Mouse (Mus musculus) small intestine, adult 2 months (tissue): ENCODE data around the gene Pqbp1.
"Not testable (repeated sequence)": the region's sequence is repeated elsewhere in the genome, so short reads cannot be mapped to it uniquely, and the experiment has no call there.

ENCODE experiments used
- CTCF ChIP-seq: fragments of 200-500 bp; IDR thresholded peaks from 2 replicates; pipeline ENCODE4 v1.5.1; 2012; ENCODE audit warnings: low read depth, mild to moderate bottlenecking, control low read depth, inconsistent platforms, low read length, moderate library complexity, mixed read lengths; ENCODE audit not compliant: insufficient replicate concordance, insufficient read length; ENCODE audit errors: extremely low read depth
- POLR2A ChIP-seq: fragments of 200-500 bp; IDR thresholded peaks from 2 replicates; pipeline ENCODE4 v1.6.1; 2012; ENCODE audit warnings: low read depth, mild to moderate bottlenecking, control low read depth, inconsistent platforms, low read length, moderate library complexity

DNA sequence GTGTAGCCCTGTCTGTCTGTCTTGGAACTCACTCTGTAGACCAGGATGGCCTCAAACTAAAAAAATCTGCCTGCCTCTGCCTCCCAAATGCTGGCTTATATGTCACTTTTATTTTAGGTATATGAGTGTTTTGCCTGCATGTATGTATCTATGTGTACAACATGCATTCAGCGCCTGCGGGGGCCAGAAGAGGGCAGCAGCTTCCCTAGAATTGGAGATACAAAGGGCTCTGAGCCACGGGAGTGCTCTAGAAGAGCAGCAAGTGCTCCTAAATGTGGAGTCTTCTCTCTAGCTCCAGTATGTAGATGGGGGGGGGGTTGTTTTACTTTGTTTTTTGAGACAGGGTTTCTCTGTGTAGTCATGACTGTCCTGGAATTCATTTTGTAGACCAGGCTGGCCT is 16.6 kb upstream of the Pqbp1 start:
- TF ChIP-seq CTCF, POLR2A: not testable (repeated sequence)
